In genomic region chr15:102656658-102657057, GRCm38 (mm10) we compare ENCODE assay signal across 9 mouse cellular contexts. TPM values are rescaled to one million over a fixed set of nuclear protein-coding genes. Genes with fewer than 3 reads are reported as not detected.
DNase-seq lines count a peak whose midpoint lies in the region; ATAC-seq lines count a peak whose summit lies in the region.
"Had no signal": no experiment of that assay in that cellular context is flagged by ENCODE, and none has a peak within 500 bp of the region (broad histone marks: within the 10 kb centered on the region; RNA-seq: fewer than 3 reads in every experiment).

No protein-coding gene starts in this region.

- H3K27ac ChIP-seq in heart, embryonic 12.5 days (ENCODE audit: poor library complexity, severe bottlenecking), result peak overlapping the region; percentile 96
- peak overlapping the region; percentile 96 for H3K27ac ChIP-seq in limb, embryonic 15.5 days
- peak overlapping the region; percentile 88 for H3K27ac ChIP-seq in stomach, embryonic 14.5 days (ENCODE audit: low read length)

- peaks cover 15% of the 10 kb centered on the region for H3K36me3 ChIP-seq in heart, embryonic 12.5 days
- H3K36me3 ChIP-seq in limb, embryonic 15.5 days, result peaks cover 13% of the 10 kb centered on the region
- peaks cover 9% of the 10 kb centered on the region for H3K36me3 ChIP-seq in stomach, embryonic 14.5 days (ENCODE audit: control insufficient read depth, insufficient read depth, low read length)

- H3K4me2 ChIP-seq in heart, embryonic 12.5 days, result no peak overlapping the region
- 0 out of 2 replicates have a peak overlapping the region, but pooled peaks have one; percentile 7 for H3K4me2 ChIP-seq in limb, embryonic 15.5 days
- H3K4me2 ChIP-seq in stomach, embryonic 14.5 days (replicated peaks; ENCODE audit: low read depth, low read length), result no peak overlapping the region

- peaks cover 27% of the 10 kb centered on the region for H3K4me1 ChIP-seq in heart, embryonic 12.5 days (replicated peaks)
- H3K4me1 ChIP-seq in limb, embryonic 15.5 days, result peaks cover 30% of the 10 kb centered on the region
- peaks cover 20% of the 10 kb centered on the region for H3K4me1 ChIP-seq in stomach, embryonic 14.5 days (ENCODE audit: control insufficient read depth, insufficient read depth, low read length)

- H3K27me3 ChIP-seq in heart, embryonic 12.5 days (replicated peaks), result no peaks in the 10 kb centered on the region
- H3K27me3 ChIP-seq in limb, embryonic 15.5 days, result no peaks in the 10 kb centered on the region
- H3K27me3 ChIP-seq in stomach, embryonic 14.5 days (ENCODE audit: control insufficient read depth, insufficient read depth, low read length), result no peaks in the 10 kb centered on the region
- H3K27me3 ChIP-seq: CH12.LX had no signal

- 17% methylated on average over 4 of the region's 4 CpGs for WGBS in heart, embryonic 12.5 days
- WGBS in limb, embryonic 15.5 days, result 27% methylated on average over 4 of the region's 4 CpGs
- 12% methylated on average over 4 of the region's 4 CpGs for WGBS in stomach, embryonic 14.5 days

- H3K9me3 ChIP-seq in heart, embryonic 12.5 days (replicated peaks), result no peaks in the 10 kb centered on the region
- H3K9me3 ChIP-seq in limb, embryonic 15.5 days, result no peaks in the 10 kb centered on the region
- H3K9me3 ChIP-seq in stomach, embryonic 14.5 days (ENCODE audit: control insufficient read depth, low read depth, low read length), result no peaks in the 10 kb centered on the region

- ATAC-seq in heart, embryonic 12.5 days (ENCODE audit: insufficient number of reproducible peaks, low FRiP score), result peak; percentile 83
- peak; percentile 82 for ATAC-seq in limb, embryonic 15.5 days (ENCODE audit: insufficient number of reproducible peaks, low FRiP score, low TSS enrichment, low read depth)
- peak; percentile 89 for ATAC-seq in stomach, embryonic 14.5 days (ENCODE audit: insufficient number of reproducible peaks, insufficient read depth, low FRiP score, low read depth)

- H3K9ac ChIP-seq in heart, embryonic 12.5 days, result no peak overlapping the region; the same call in 1 of the 2 replicates
- H3K9ac ChIP-seq in limb, embryonic 15.5 days, result no peak overlapping the region
- H3K9ac ChIP-seq in stomach, embryonic 14.5 days (replicated peaks; ENCODE audit: low read depth, low read length), result no peak overlapping the region

- intact Hi-C loops in gastrocnemius, postnatal 36 days (cut with DNase I), result no loop called here

- DNase-seq in gastrocnemius, adult 18-20 months (ENCODE audit: low spot score), result peak; percentile 39
- no peak for DNase-seq in gastrocnemius, postnatal 36 days
- DNase-seq in brain, adult 2 months (ENCODE audit: low read depth, low spot score), result peak; percentile 76
- no peak for DNase-seq in thymus, postnatal 14 days
- DNase-seq in spleen, adult 12 weeks (ENCODE audit: low spot score), result no peak

- H3K4me3 ChIP-seq in heart, embryonic 12.5 days, result no peak overlapping the region
- H3K4me3 ChIP-seq in limb, embryonic 15.5 days, result no peak overlapping the region
- H3K4me3 ChIP-seq in stomach, embryonic 14.5 days (ENCODE audit: low read depth, low read length), result no peak overlapping the region

RNA-seq across cellular contexts. Expression of gene Atp5g2, which starts 15.5 kb away (rescaled TPM):
- 10 to 100 TPM; 13.1 to 20.4 TPM for total RNA-seq in gastrocnemius, adult 18-20 months (2021)
- total RNA-seq in gastrocnemius, postnatal 36 days (2021), result 10 to 100 TPM; 12.7 to 29.6 TPM
- polyA plus RNA-seq in heart, embryonic 12.5 days (2016; fragmentation: Nextera tagmentation; extraction: Ambion mirVana), result 73.0 and 88.2 TPM in 2 replicates
- 48.8 and 56.6 TPM in 2 replicates for polyA plus RNA-seq in limb, embryonic 15.5 days (2015; fragmentation: Nextera tagmentation; extraction: Ambion mirVana)
- 86.0 and 99.3 TPM in 2 replicates for polyA plus RNA-seq in stomach, embryonic 14.5 days (2014; fragmentation: Nextera tagmentation; extraction: Ambion mirVana)

RNA-seq across cellular contexts. Expression of gene Atf7, which starts 31.4 kb away (rescaled TPM):
- 10 to 100 TPM; 49.4 to 53.7 TPM for total RNA-seq in gastrocnemius, adult 18-20 months (2021)
- 10 to 100 TPM; 42.7 to 50.3 TPM for total RNA-seq in gastrocnemius, postnatal 36 days (2021)
- 31.0 and 32.5 TPM in 2 replicates for polyA plus RNA-seq in heart, embryonic 12.5 days (2016; fragmentation: Nextera tagmentation; extraction: Ambion mirVana)
- polyA plus RNA-seq in limb, embryonic 15.5 days (2015; fragmentation: Nextera tagmentation; extraction: Ambion mirVana), result 48.7 and 49.6 TPM in 2 replicates
- polyA plus RNA-seq in stomach, embryonic 14.5 days (2014; fragmentation: Nextera tagmentation; extraction: Ambion mirVana), result 42.7 and 48.9 TPM in 2 replicates

RNA-seq across cellular contexts. Expression of gene Gm28047, which starts 31.8 kb away (rescaled TPM):
- under 1 TPM in 1 of 2 experiments, not detected in 1; 0.57 TPM for total RNA-seq in gastrocnemius, adult 18-20 months (2021)
- total RNA-seq in gastrocnemius, postnatal 36 days (2021), result 1 to 10 TPM in 1 of 2 experiments, not detected in 1; 1.6 TPM
- not detected in 2 replicates for polyA plus RNA-seq in heart, embryonic 12.5 days (2016; fragmentation: Nextera tagmentation; extraction: Ambion mirVana)
- not detected in 2 replicates for polyA plus RNA-seq in limb, embryonic 15.5 days (2015; fragmentation: Nextera tagmentation; extraction: Ambion mirVana)
- polyA plus RNA-seq in stomach, embryonic 14.5 days (2014; fragmentation: Nextera tagmentation; extraction: Ambion mirVana), result not detected in 2 replicates
- total RNA-seq: CH12.LX had no signal

Comparison
In these comparisons a context has a peak if more than half of its experiments do, and no peak if none do; other contexts are left out.
1. DNase-seq: peak in gastrocnemius, adult 18-20 months (single experiment) and brain, adult 2 months (single experiment); none in gastrocnemius, postnatal 36 days (0 of 2), thymus, postnatal 14 days (single experiment) and spleen, adult 12 weeks (single experiment).
2. Peak in every context shown above with its lines, with median percentiles within 50 percentile points of each other: ATAC-seq and H3K27ac ChIP-seq.